Mouse (Mus musculus): Measurements from ENCODE around the gene Stxbp5l.
"Not testable (repeated sequence)": the region's sequence is repeated elsewhere in the genome, so short reads cannot be mapped to it uniquely, and the experiment has no call there.

Stxbp5l gene

DNA sequence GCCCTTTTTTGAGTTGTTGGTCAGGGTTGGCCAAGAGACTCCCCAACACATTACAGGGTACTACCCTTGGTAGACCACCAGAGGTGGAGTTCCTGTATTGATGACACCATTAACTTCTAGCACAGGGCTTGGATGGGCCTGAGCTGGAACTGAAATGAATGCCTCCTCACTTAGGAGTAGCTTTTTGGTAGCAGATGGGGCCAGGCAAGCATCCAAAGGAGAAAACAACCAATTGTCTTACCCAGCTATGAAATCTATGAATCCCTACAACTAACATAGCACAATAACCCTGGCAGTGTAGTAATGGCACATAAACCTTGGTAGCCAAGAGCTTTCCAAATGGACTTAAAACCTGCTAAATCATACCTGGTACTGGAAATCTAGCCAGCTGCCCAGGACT is 111.1 kb downstream of the Stxbp5l start:
- DNase-seq: peak; percentile 51 to 60

DNA sequence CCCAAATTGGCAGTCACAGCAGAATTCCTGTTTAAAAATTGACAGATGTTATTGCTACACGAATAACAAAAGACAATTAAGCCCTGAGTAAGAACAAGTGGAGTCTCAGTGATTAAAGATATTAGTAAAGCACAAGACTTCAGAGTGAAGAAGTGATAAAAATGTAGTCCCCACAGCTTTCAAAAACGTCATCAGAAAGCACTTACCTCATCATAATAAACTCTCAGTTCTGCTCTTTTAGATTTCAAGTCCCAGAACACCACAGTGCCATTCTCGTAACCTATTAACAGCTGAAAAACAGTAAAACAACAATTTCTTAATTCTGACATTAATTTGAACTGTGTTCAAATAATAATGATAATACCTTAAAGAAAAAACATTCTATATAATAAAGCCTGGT is 123.1 kb downstream of the Stxbp5l start:
- DNase-seq: no peak

DNA sequence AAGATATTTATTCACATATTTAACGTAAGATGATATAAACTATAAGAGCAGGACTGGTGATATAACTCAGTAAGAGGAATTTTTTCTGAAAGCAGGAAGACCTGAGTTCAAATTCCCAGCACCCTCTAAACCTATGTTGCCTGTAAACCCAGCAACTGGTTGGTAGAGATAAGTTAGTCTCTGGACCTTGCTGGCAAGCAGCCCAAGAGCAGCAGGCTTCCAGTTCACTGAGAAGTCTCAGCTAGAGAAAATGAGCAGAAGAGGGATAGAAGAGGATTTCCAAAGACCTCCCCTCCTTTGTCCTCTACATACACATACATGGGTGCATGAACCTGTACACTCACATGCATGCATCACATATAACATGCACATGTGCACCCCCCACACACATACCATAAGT is 165.6 kb downstream of the Stxbp5l start:
- DNase-seq: peak; percentile 41 to 45

GRCm38 (mm10) chr16:37208783-37209182 is 176.0 kb downstream of the Stxbp5l start:
- no peak for DNase-seq

DNA sequence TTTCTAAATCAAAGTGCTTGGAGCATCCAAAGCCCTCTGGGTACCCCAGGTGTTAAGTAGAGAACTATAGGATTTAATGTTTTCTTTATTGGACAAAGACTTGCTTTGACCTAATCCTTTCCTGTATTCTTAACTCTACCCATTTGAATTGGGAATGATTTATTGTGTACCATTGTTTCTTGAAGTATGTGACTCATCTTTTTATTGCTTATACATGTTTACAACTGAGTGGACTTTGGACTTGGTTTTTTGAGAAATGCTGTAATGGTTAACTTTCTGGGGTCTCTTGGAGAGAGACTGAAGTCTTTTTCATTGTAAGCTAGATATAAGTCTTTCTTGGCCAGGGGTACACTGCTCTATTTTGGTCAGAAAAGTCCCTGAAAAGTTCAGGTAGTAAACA is 190.6 kb downstream of the Stxbp5l start:
- DNase-seq: no peak

- DNase-seq: not testable (repeated sequence)
Measured at GRCm38 (mm10) chr16:37125190-37125589, 259.6 kb downstream of the Stxbp5l start.

- DNase-seq: peak; percentile 62 to 73
Measured at GRCm38 (mm10) chr16:37109285-37109684, 275.5 kb downstream of the Stxbp5l start.

- peak; percentile 49 to 55 for DNase-seq
Measured at GRCm38 (mm10) chr16:37108763-37109162, 276.0 kb downstream of the Stxbp5l start.

DNA sequence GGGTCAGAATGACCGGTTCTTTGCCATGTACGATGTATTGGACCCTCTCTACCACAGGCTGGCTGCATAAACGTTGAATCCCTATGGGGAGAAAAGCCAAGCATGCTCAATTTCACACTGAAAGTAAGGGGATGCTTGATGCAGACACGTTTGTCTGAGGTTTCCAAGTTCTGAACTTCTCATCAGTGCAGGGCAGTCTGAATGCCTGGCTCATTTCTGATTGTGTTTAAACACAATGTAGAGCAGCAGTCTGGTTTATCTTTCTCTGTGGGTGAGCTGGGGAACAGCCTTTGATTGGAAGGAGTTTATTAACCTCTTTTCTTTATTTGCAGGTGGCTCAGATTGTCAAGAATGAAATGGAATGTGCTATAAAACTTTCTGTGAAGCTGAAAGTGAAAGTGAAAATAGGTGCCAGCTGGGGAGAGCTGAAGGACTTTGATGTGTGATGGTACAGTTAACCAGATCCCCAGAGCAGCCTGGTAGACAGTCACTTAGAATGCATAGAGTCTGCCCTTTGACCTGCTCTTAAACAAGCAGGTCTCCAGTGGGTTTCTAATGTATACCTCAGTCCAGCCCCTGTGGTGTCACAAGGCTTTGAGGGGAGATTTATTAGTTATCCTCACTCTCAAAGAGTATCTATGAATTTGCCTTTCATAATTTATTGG is 290.5 kb downstream of the Stxbp5l start:
- no peak for DNase-seq

DNA sequence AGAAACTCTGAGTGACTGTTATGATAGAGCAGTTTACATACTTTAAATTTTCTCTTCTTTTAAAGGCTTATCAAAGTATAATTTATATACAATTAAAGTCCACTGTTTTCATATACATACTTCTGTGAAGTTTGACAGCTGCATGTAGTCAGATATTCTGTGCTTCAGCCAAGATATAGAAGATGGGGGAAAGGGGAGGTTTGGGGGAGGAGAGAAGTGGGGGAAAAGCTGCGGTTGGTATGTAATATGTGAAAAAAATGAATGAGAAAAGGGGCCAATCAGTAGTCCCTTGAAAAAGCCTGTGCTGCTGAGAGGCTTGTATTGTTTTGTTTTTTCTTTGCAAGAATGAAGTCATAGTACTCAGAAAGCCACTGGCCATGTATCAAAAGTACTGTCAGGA is 295.1 kb downstream of the Stxbp5l start:
- no peak for DNase-seq

- no peak for DNase-seq
Measured at GRCm38 (mm10) chr16:37072354-37072753, 312.4 kb downstream of the Stxbp5l start.
